Mouse (Mus musculus): ENCODE data around the gene Slc9b2. TPM values are rescaled to one million over a fixed set of nuclear protein-coding genes. Genes with fewer than 3 reads are reported as not detected.

The Slc9b2 gene
- polyA plus RNA-seq, 1 experiment from 2014 or later, result 0.06 TPM

DNA sequence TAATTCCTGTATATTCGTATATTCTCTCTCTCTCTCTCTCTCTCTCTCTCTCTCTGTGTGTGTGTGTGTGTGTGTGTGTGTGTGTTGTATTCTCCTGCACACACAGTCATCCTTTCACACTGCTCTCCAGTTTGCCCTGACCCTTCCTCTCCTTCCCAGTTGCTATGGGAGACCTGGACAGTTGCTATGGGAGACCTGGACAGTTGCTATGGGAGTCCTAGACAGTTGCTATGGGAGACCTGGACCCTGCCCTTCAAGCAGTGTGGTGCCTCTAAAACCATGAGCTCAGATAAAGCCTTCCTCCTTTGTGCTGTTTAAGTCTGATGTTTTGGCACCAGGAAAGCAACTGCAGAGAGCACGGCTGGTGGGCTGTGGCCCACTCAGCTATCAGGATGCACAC lies 6.2 kb downstream of the Slc9b2 start:
- Histone ChIP-seq H3K4me3 (replicated peaks) (no peak overlapping the region), H3K27me3 (no peaks in the 10 kb centered on the region), H3K4me2 (no peak overlapping the region), H3K9ac (no peak overlapping the region), H3K27ac (replicated peaks) (no peak overlapping the region), H3K36me3 (replicated peaks) (no peaks in the 10 kb centered on the region), H3K9me3 (replicated peaks) (no peaks in the 10 kb centered on the region), H3K4me1 (replicated peaks) (no peaks in the 10 kb centered on the region)
- no peak for ATAC-seq (ENCODE audit: insufficient read depth)
- WGBS (ENCODE audit: insufficient replicate concordance), result 49% methylated on average over 2 of the region's 2 CpGs

DNA sequence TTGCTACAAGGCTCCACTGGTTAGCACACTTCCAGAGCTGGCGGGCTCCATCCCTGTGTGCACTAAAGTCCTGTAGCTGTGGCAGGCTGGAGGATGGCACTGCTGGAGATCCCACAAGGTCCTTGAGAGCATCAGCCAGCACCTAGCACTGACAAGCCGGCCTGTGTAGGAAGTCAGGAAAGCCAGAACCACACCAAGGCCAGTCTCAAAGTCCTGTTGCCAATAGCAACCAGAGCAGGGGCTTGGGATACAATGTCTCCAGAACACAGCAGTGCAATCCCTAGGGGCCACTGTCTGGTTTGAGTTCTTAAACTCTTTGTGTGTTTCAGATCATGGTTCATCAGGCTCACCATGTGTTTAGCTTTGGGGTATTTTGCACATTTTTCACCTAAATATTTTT lies 7.3 kb downstream of the Slc9b2 start:
- H3K4me2 ChIP-seq, result no peak overlapping the region
- H3K27ac ChIP-seq (replicated peaks), result no peak overlapping the region
- no peak for ATAC-seq (ENCODE audit: insufficient read depth)
- H3K4me1 ChIP-seq (replicated peaks), result no peaks in the 10 kb centered on the region
- no peaks in the 10 kb centered on the region for H3K36me3 ChIP-seq (replicated peaks)
- 64% methylated on average over 2 of the region's 2 CpGs for WGBS (ENCODE audit: insufficient replicate concordance)
- no peaks in the 10 kb centered on the region for H3K9me3 ChIP-seq (replicated peaks)
- H3K9ac ChIP-seq, result no peak overlapping the region
- no peak overlapping the region for H3K4me3 ChIP-seq (replicated peaks)
- H3K27me3 ChIP-seq, result no peaks in the 10 kb centered on the region

DNA sequence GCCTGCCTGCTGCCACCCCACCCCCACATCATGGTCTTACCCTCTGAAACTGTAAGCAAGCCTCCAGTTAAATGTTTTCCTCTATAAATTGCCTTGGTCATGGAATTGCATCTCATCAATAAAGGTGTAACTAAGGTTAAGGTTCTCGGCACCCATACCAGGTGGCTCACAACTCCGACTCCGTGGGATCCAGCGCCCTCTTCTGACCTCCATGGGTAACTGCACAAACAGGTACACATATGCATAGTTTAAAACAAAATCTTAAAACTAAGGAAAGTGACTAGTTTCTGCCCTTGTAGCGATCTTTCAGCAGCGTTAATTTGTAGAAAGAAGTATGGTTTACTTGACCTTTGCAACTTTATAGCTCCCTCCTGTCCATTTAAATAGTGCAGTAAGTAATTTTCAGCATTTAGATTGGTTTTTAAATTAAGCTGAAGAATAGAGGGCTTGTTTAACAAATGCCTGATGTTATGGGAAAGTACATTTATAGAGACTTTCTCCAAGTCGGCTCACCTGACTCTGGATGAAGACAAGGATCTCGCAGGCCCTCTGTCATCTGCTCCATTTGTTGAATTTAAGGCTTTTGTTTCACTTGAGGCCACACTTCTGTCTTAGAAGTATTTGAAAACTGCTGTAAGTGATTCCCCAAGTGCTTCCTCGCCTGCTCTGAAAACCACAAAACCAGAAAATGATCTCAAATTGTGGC lies 8.4 kb downstream of the Slc9b2 start:
- Histone ChIP-seq H3K9ac (no peak overlapping the region), H3K27ac (replicated peaks) (no peak overlapping the region), H3K4me3 (replicated peaks) (no peak overlapping the region), H3K4me2 (no peak overlapping the region), H3K36me3 (replicated peaks) (no peaks in the 10 kb centered on the region), H3K4me1 (replicated peaks) (no peaks in the 10 kb centered on the region), H3K27me3 (no peaks in the 10 kb centered on the region), H3K9me3 (replicated peaks) (no peaks in the 10 kb centered on the region)
- ATAC-seq (ENCODE audit: insufficient read depth), result no peak
- WGBS (ENCODE audit: insufficient replicate concordance), result 70% methylated on average over 9 of the region's 9 CpGs

- H3K27ac ChIP-seq (replicated peaks), result no peak overlapping the region
- no peaks in the 10 kb centered on the region for H3K9me3 ChIP-seq (replicated peaks)
- no peak overlapping the region for H3K4me2 ChIP-seq
- WGBS (ENCODE audit: insufficient replicate concordance), result 65% methylated on average over 11 of the region's 11 CpGs
- H3K36me3 ChIP-seq (replicated peaks), result no peaks in the 10 kb centered on the region
- H3K4me3 ChIP-seq (replicated peaks), result no peak overlapping the region
- ATAC-seq (ENCODE audit: insufficient read depth), result no peak
- no peak overlapping the region for H3K9ac ChIP-seq
- H3K27me3 ChIP-seq, result no peaks in the 10 kb centered on the region
- H3K4me1 ChIP-seq (replicated peaks), result no peaks in the 10 kb centered on the region
Observed at GRCm38 (mm10) chr3:135318331-135318730, 10.8 kb downstream of the Slc9b2 start.

DNA sequence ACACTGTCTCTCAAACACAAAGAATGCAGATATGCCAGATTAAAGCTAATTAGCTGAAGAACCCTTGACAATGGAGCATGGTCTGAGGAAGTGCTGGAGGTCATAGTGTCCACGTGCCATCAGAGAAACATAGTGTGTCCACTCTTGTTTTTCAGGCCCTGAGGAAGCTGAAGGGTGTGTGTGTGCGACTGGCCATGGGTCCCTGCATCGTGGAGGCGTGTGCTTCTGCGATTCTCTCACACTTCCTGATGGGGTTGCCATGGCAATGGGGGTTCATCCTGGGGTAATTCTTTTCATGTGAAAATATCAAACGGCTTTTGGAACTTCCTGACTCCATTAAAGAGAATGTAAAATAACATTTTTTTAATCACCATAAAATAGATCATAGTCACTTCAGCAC lies 16.9 kb downstream of the Slc9b2 start:
- H3K4me2 ChIP-seq, result no peak overlapping the region
- 56% methylated on average over 6 of the region's 6 CpGs for WGBS (ENCODE audit: insufficient replicate concordance)

GRCm38 (mm10) chr3:135327176-135327575 lies 19.7 kb downstream of the Slc9b2 start:
- Histone ChIP-seq H3K4me3 (replicated peaks) (no peak overlapping the region), H3K9ac (no peak overlapping the region), H3K36me3 (replicated peaks) (no peaks in the 10 kb centered on the region), H3K4me1 (replicated peaks) (no peaks in the 10 kb centered on the region), H3K27ac (replicated peaks) (no peak overlapping the region), H3K4me2 (no peak overlapping the region), H3K27me3 (no peaks in the 10 kb centered on the region), H3K9me3 (replicated peaks) (no peaks in the 10 kb centered on the region)
- 68% methylated on average over 6 of the region's 6 CpGs for WGBS (ENCODE audit: insufficient replicate concordance)
- ATAC-seq (ENCODE audit: insufficient read depth), result no peak

More for the DNA sequence above, 16.9 kb downstream of the Slc9b2 start:
- Histone ChIP-seq H3K4me3 (replicated peaks) (no peak overlapping the region), H3K9me3 (replicated peaks) (no peaks in the 10 kb centered on the region), H3K27ac (replicated peaks) (no peak overlapping the region), H3K4me1 (replicated peaks) (no peaks in the 10 kb centered on the region), H3K27me3 (no peaks in the 10 kb centered on the region), H3K36me3 (replicated peaks) (no peaks in the 10 kb centered on the region), H3K9ac (no peak overlapping the region)
- no peak for ATAC-seq (ENCODE audit: insufficient read depth)

GRCm38 (mm10) chr3:135327601-135328000 lies 20.1 kb downstream of the Slc9b2 start:
- ATAC-seq (ENCODE audit: insufficient read depth), result no peak
- H3K27ac ChIP-seq (replicated peaks), result no peak overlapping the region
- H3K9ac ChIP-seq, result no peak overlapping the region
- no peaks in the 10 kb centered on the region for H3K27me3 ChIP-seq
- no peaks in the 10 kb centered on the region for H3K4me1 ChIP-seq (replicated peaks)
- 38% methylated on average over 2 of the region's 2 CpGs for WGBS (ENCODE audit: insufficient replicate concordance)
- no peaks in the 10 kb centered on the region for H3K9me3 ChIP-seq (replicated peaks)
- no peak overlapping the region for H3K4me3 ChIP-seq (replicated peaks)
- H3K36me3 ChIP-seq (replicated peaks), result no peaks in the 10 kb centered on the region
- H3K4me2 ChIP-seq, result no peak overlapping the region

- whole genome bisulfite sequencing (ENCODE audit: insufficient replicate concordance), result 28% methylated on average over 3 of the region's 3 CpGs
- ATAC-seq (ENCODE audit: insufficient read depth), result no peak
- Histone ChIP-seq H3K27ac (replicated peaks) (no peak overlapping the region), H3K4me3 (replicated peaks) (no peak overlapping the region), H3K9me3 (replicated peaks) (no peaks in the 10 kb centered on the region), H3K9ac (no peak overlapping the region), H3K4me1 (replicated peaks) (no peaks in the 10 kb centered on the region), H3K36me3 (replicated peaks) (no peaks in the 10 kb centered on the region), H3K27me3 (no peaks in the 10 kb centered on the region), H3K4me2 (no peak overlapping the region)
Observed at GRCm38 (mm10) chr3:135328560-135328959, 21.1 kb downstream of the Slc9b2 start.

DNA sequence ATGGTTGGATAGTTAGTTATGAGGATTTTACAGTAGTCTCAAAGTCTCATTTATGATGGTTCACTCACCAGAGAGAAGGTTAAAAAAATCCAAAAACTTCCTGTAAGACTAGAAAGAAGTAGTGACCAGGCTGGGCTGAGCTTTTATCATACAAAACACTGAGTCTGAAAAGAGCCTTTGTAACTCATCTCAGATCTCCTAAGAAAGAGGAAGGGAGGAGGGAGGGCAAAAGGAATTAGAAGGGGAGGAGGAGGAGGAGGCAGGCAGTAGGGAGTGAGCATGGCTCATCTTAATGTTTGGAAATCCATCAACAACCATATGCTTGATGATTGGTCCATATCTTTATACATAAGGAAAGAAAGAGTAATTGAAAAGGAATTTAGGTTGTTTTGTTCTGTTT lies 25.2 kb downstream of the Slc9b2 start:
- ATAC-seq (ENCODE audit: insufficient read depth), result no peak
- Histone ChIP-seq H3K36me3 (replicated peaks) (no peaks in the 10 kb centered on the region), H3K27me3 (no peaks in the 10 kb centered on the region), H3K4me1 (replicated peaks) (no peaks in the 10 kb centered on the region), H3K9ac (no peak overlapping the region), H3K4me2 (no peak overlapping the region), H3K27ac (replicated peaks) (no peak overlapping the region), H3K9me3 (replicated peaks) (no peaks in the 10 kb centered on the region), H3K4me3 (replicated peaks) (no peak overlapping the region)

DNA sequence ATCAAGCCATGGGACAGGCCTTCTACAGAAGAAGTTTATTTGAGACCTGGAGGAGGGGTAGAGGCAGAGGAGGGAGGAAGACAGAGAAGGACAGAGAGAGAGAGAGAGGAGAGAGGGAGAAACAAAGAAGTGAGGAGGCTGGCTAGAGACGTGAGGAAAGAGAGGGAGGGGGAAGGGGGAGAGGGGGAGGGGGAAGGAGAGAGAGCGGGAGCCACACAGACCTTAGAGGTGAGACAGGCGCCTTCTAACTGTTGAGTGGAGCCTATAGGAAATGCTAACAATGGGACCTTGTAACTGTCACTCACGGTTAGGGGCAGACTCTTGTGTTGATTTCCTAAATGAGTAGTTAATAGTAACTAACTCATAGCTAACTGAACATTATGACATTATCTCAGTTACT lies 26.3 kb downstream of the Slc9b2 start:
- H3K27ac ChIP-seq (replicated peaks), result no peak overlapping the region
- ATAC-seq (ENCODE audit: insufficient read depth), result no peak
- 49% methylated on average over 4 of the region's 4 CpGs for WGBS (ENCODE audit: insufficient replicate concordance)
- H3K4me2 ChIP-seq, result no peak overlapping the region
- no peaks in the 10 kb centered on the region for H3K4me1 ChIP-seq (replicated peaks)
- no peak overlapping the region for H3K9ac ChIP-seq
- H3K4me3 ChIP-seq (replicated peaks), result no peak overlapping the region
- H3K36me3 ChIP-seq (replicated peaks), result no peaks in the 10 kb centered on the region
- H3K27me3 ChIP-seq, result no peaks in the 10 kb centered on the region
- no peaks in the 10 kb centered on the region for H3K9me3 ChIP-seq (replicated peaks)

- 62% methylated on average over 14 of the region's 14 CpGs for WGBS (ENCODE audit: insufficient replicate concordance)
- no peaks in the 10 kb centered on the region for H3K9me3 ChIP-seq (replicated peaks)
- no peak for ATAC-seq (ENCODE audit: insufficient read depth)
- no peak within 1 kb of the TSS for H3K4me2 ChIP-seq
- H3K36me3 ChIP-seq (replicated peaks), result no peaks in the 10 kb centered on the region
- H3K27ac ChIP-seq (replicated peaks), result no peak within 1 kb of the TSS
- H3K27me3 ChIP-seq, result no peaks in the 10 kb centered on the region
- H3K4me1 ChIP-seq (replicated peaks), result no peaks in the 10 kb centered on the region
- H3K4me3 ChIP-seq (replicated peaks), result no peak within 1 kb of the TSS
- H3K9ac ChIP-seq, result no peak within 1 kb of the TSS
Observed at GRCm38 (mm10) chr3:135347739-135348264, 40.3 kb downstream of the Slc9b2 start, which contains the start of gene Slc9b1. Gene Slc9b1 (plus strand): TSS chr3:135348029.

DNA sequence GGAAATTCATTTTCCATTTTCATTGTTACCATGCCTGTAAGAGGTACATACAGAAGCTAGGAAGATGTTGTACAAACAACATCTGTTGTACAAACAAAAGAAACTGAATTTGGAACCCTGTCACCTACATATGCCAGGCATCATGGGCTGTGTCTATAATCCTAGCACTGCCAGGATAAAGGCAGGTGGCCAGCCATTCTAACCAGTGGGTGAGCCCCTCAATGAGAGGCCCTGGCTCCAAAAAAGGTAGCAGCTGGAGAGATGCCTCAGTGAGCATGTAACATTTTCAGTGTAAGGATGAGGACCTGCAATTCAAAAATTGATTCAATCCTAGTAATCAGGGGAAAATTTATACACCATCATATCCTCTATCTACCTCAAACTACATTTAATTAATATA lies 41.5 kb downstream of the Slc9b2 start:
- Histone ChIP-seq H3K9ac (no peak overlapping the region), H3K27ac (replicated peaks) (no peak overlapping the region), H3K4me2 (no peak overlapping the region), H3K36me3 (replicated peaks) (no peaks in the 10 kb centered on the region), H3K9me3 (replicated peaks) (no peaks in the 10 kb centered on the region), H3K4me3 (replicated peaks) (no peak overlapping the region), H3K4me1 (replicated peaks) (no peaks in the 10 kb centered on the region), H3K27me3 (no peaks in the 10 kb centered on the region)
- no peak for ATAC-seq (ENCODE audit: insufficient read depth)

All from liver, embryonic 15.5 days (tissue).